Mouse (Mus musculus) heart, postnatal 0 days (tissue): ENCODE data around the gene Hykk.

Source experiments
- CTCF ChIP-seq: IDR thresholded peaks from 2 replicates; pipeline ENCODE4 v1.5.1; 2016; ENCODE audit warnings: antibody characterized with exemption, control low read depth, low read depth
- EP300 ChIP-seq: IDR thresholded peaks from 2 replicates; pipeline ENCODE4 v1.6.1; 2016; ENCODE audit warnings: antibody characterized with exemption, low read depth

DNA sequence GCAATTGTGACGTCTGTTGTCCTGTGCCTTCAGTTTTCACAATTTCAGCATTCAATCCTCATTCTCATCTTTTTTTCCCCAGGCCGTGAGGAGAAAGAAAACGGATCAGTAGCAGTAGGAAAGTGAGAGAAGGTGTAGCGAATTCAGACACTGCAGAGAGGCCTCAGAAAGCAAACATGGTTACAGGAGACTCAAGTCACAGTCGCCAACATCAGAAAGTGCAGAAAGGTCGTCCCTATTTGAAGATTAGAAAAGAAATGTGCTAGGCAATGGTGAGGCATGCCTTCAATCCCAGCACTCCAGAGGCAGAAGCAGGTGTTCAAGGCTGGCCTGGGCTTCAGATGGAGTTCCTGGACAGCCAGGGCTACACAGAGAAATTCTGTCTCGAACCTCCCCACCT is 1.5 kb upstream of the Hykk start:
- TF ChIP-seq CTCF, result no peak
- no peak for TF ChIP-seq EP300
